Mouse (Mus musculus): ENCODE results near the gene Psmb9. TPM values are rescaled to one million over a fixed set of nuclear protein-coding genes. Genes with fewer than 3 reads are reported as not detected.

Gene Psmb9
- polyA plus RNA-seq, 1 experiment, result 32.3 TPM

DNA sequence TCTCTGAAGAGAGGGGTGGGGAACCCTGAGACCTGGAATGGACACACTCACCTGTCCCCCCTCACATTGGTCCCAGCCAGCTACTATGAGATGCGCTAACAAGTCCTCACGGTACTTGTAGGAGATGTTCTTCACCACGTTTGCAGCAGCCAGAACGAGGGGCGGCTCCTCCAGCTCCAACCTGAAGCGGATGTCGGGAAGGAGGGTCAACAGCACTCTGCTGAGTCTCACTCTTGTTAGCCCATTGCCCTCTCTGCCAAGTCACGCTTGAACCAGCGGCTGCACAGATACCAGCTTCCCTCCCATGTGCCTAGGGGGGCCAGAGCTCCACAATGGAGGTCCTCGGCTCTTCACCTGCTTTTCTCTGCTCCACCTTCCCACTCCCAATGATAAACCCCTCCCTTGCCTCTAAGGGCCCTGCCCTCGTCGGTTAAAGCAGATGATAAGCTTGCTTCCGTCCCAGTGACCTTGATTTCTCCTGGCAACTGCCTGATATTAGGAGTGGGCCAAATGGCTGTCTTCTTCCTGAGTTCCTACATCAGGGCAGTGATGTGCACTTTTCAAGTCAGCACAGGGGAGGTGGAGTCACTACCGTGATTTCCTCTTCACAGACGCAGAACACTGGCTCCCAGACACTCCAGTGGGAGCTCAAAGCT lies 3.9 kb downstream of the Psmb9 start:
- 75% methylated on average over 15 of the region's 15 CpGs for WGBS
- Histone ChIP-seq H3K36me3 (ENCODE audit: control insufficient read depth, insufficient read depth, low read length) (no peaks in the 10 kb centered on the region), H3K27me3 (replicated peaks; ENCODE audit: control insufficient read depth, insufficient read depth, low read length) (no peaks in the 10 kb centered on the region)

DNA sequence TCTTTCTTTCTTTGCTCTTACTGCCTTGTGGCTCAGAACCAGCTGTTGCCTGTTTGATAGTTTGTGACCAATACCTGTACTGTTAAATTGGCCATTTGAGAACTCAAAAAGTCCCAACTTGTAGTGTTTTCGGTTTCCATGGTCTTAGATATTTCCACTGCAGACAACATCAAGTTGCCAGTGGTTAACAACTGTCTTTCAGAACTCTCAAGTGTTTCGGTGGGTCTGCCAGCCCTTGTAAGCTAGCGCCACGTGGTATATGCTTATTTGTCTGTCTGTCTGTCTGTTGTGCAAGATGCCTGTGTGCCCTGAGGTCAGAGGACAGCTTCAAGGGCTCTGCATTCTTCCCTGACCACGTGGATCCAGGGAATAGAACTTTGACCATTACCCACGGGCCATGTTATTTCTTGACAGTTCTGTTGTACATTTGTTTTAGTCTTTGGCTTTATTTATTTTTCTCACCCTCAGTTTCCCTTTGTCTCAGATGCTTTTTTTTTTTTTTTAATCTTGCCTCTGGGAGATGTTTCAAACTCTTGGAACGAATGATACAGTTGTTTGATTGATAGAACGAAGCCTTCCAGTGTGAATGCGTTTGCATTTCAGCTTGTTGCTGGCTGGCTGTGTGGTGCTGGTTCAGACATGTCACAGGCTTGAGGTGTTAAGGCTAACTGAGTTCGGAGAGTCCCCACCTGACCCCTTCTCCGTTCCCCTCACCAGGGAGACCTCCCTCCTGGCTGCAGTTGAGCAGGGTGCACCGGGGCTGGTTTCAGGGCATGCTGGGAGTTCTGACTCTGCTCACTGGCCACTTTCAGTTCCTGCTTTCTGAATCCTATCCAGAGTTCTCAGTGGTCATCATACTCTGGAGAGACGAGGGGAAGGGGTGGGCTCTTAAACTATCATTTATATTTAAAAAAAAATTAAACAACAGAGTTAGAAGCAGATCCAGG lies 7.4 kb downstream of the Psmb9 start:
- H3K4me3 ChIP-seq (ENCODE audit: insufficient read depth, low read depth, low read length), result no peak overlapping the region
- no peak overlapping the region for H3K27ac ChIP-seq (ENCODE audit: insufficient read depth, low read depth, low read length)
- no peaks in the 10 kb centered on the region for H3K27me3 ChIP-seq (replicated peaks; ENCODE audit: control insufficient read depth, insufficient read depth, low read length)
- no peaks in the 10 kb centered on the region for H3K36me3 ChIP-seq (ENCODE audit: control insufficient read depth, insufficient read depth, low read length)
- no peaks in the 10 kb centered on the region for H3K4me1 ChIP-seq (ENCODE audit: control insufficient read depth, insufficient read depth, low read length)
- TF ChIP-seq CTCF (conservative IDR thresholded peaks at IDR 0.05; ENCODE audit: insufficient read depth, insufficient read length, low read depth, low read length), result no peak
- no peak for TF ChIP-seq POLR2A (IDR thresholded peaks at IDR 0.05; ENCODE audit: low read depth, low read length)
- 64% methylated on average over 13 of the region's 13 CpGs for WGBS
- DNase-seq, result peak; percentile 40

More for the DNA sequence above, 3.9 kb downstream of the Psmb9 start:
- H3K4me1 ChIP-seq (ENCODE audit: control insufficient read depth, insufficient read depth, low read length), result no peaks in the 10 kb centered on the region
- no peak overlapping the region for H3K4me3 ChIP-seq (ENCODE audit: insufficient read depth, low read depth, low read length)
- no peak for DNase-seq
- no peak overlapping the region for H3K27ac ChIP-seq (ENCODE audit: insufficient read depth, low read depth, low read length)
- TF ChIP-seq POLR2A (IDR thresholded peaks at IDR 0.05; ENCODE audit: low read depth, low read length) (no peak), CTCF (conservative IDR thresholded peaks at IDR 0.05; ENCODE audit: insufficient read depth, insufficient read length, low read depth, low read length) (no peak)

DNA sequence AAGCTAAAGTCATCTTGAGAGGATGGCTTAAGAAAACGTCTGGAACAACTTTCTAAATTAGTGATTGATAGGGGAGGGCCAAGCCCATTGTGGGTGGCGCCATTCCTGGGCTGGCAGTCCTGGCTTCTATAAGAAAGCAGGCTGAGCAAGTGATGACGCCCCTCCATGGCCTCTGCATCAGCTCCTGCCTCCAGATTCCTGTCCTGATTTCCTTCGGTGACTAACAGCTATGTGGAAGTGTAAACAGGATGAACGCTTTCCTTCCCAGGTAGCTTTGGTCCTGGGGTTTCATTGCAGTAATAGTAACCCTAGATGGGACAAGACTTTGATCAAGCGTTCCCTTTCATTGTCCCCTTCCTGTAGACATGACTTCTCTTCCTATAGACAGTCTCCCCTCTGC lies 8.5 kb downstream of the Psmb9 start:
- Histone ChIP-seq H3K4me3 (ENCODE audit: insufficient read depth, low read depth, low read length) (no peak overlapping the region), H3K4me1 (ENCODE audit: control insufficient read depth, insufficient read depth, low read length) (no peaks in the 10 kb centered on the region), H3K27me3 (replicated peaks; ENCODE audit: control insufficient read depth, insufficient read depth, low read length) (no peaks in the 10 kb centered on the region), H3K27ac (ENCODE audit: insufficient read depth, low read depth, low read length) (no peak overlapping the region), H3K36me3 (ENCODE audit: control insufficient read depth, insufficient read depth, low read length) (no peaks in the 10 kb centered on the region)
- TF ChIP-seq POLR2A (IDR thresholded peaks at IDR 0.05; ENCODE audit: low read depth, low read length) (no peak), CTCF (conservative IDR thresholded peaks at IDR 0.05; ENCODE audit: insufficient read depth, insufficient read length, low read depth, low read length) (no peak)
- DNase-seq, result no peak
- 62% methylated on average over 6 of the region's 6 CpGs for WGBS

DNA sequence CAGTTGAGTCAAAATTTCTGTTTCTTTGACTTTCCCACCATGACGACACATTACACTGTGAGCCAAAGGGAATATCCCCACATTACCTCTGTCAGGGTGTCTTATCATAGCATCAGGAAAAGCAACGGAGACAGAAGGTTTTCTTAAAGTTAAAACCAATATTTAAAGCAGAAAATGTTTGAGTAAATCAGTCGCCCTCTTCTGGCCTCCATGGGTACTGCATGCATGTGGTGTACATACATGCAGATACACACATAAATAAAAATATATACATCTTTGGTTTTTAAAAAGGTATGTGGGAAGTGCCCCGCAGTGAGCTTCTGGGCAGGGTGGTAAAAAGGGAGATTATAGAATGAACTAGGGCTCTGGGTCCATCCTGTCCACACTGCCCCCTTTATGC lies 10.4 kb downstream of the Psmb9 start:
- H3K36me3 ChIP-seq (ENCODE audit: control insufficient read depth, insufficient read depth, low read length), result no peaks in the 10 kb centered on the region
- no peak overlapping the region for H3K4me3 ChIP-seq (ENCODE audit: insufficient read depth, low read depth, low read length)
- H3K27me3 ChIP-seq (replicated peaks; ENCODE audit: control insufficient read depth, insufficient read depth, low read length), result no peaks in the 10 kb centered on the region
- H3K27ac ChIP-seq (ENCODE audit: insufficient read depth, low read depth, low read length), result no peak overlapping the region
- 80% methylated on average over 4 of the region's 4 CpGs for WGBS
- no peak for DNase-seq
- TF ChIP-seq POLR2A (IDR thresholded peaks at IDR 0.05; ENCODE audit: low read depth, low read length) (no peak), CTCF (conservative IDR thresholded peaks at IDR 0.05; ENCODE audit: insufficient read depth, insufficient read length, low read depth, low read length) (no peak)
- H3K4me1 ChIP-seq (ENCODE audit: control insufficient read depth, insufficient read depth, low read length), result no peaks in the 10 kb centered on the region

DNA sequence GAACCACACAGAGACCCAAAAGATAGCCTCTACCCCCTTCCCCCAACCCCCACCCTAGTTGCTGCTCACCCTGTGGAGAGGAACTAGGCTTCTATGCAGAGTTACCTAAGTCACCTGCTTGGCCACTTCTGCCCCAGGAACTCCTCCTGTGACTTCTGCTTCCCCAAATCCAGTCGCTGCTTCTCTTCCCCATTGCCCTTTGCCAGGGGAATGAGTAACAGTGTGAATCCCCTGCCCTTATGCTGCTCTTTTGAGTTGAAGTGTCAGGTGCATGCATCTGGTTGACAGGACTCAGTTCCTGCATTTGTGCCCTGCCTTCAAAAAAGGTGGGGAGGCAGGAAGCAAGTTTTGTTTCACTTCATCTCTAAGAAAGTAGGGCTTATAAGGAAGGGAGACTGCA lies 13.5 kb downstream of the Psmb9 start:
- 52% methylated on average over 1 of the region's 1 CpGs for WGBS
- no peak overlapping the region for H3K4me3 ChIP-seq (ENCODE audit: insufficient read depth, low read depth, low read length)
- H3K36me3 ChIP-seq (ENCODE audit: control insufficient read depth, insufficient read depth, low read length), result no peaks in the 10 kb centered on the region
- TF ChIP-seq POLR2A (IDR thresholded peaks at IDR 0.05; ENCODE audit: low read depth, low read length) (no peak), CTCF (conservative IDR thresholded peaks at IDR 0.05; ENCODE audit: insufficient read depth, insufficient read length, low read depth, low read length) (no peak)
- no peaks in the 10 kb centered on the region for H3K4me1 ChIP-seq (ENCODE audit: control insufficient read depth, insufficient read depth, low read length)
- no peak for DNase-seq
- no peaks in the 10 kb centered on the region for H3K27me3 ChIP-seq (replicated peaks; ENCODE audit: control insufficient read depth, insufficient read depth, low read length)
- H3K27ac ChIP-seq (ENCODE audit: insufficient read depth, low read depth, low read length), result no peak overlapping the region

DNA sequence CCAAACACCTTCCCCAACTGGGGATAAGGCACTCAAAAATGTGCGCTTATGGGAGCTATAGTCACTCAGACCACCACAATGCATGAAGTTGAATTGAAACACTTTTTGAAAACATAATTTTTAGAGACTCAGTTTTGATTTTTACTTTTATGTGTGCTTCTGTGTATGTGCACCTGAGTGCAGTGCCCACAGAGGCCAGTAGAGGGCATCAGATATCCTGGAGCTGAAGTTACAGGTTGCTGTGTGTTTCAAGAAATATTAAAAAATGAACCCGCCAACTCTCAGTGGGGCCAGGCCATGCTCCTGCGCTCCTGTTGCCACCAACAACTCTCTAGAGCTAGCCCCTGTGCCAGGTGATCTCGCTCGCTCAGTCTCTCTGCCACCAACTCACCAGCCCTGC lies 15.0 kb downstream of the Psmb9 start:
- 98% methylated on average over 5 of the region's 5 CpGs for WGBS
- TF ChIP-seq CTCF (conservative IDR thresholded peaks at IDR 0.05; ENCODE audit: insufficient read depth, insufficient read length, low read depth, low read length) (peak; percentile 27; the same call in 1 of the 2 replicates), POLR2A (IDR thresholded peaks at IDR 0.05; ENCODE audit: low read depth, low read length) (no peak)
- Histone ChIP-seq H3K36me3 (ENCODE audit: control insufficient read depth, insufficient read depth, low read length) (no peaks in the 10 kb centered on the region), H3K4me3 (ENCODE audit: insufficient read depth, low read depth, low read length) (no peak overlapping the region), H3K4me1 (ENCODE audit: control insufficient read depth, insufficient read depth, low read length) (no peaks in the 10 kb centered on the region), H3K27me3 (replicated peaks; ENCODE audit: control insufficient read depth, insufficient read depth, low read length) (no peaks in the 10 kb centered on the region), H3K27ac (ENCODE audit: insufficient read depth, low read depth, low read length) (no peak overlapping the region)
- DNase-seq, result no peak

DNA sequence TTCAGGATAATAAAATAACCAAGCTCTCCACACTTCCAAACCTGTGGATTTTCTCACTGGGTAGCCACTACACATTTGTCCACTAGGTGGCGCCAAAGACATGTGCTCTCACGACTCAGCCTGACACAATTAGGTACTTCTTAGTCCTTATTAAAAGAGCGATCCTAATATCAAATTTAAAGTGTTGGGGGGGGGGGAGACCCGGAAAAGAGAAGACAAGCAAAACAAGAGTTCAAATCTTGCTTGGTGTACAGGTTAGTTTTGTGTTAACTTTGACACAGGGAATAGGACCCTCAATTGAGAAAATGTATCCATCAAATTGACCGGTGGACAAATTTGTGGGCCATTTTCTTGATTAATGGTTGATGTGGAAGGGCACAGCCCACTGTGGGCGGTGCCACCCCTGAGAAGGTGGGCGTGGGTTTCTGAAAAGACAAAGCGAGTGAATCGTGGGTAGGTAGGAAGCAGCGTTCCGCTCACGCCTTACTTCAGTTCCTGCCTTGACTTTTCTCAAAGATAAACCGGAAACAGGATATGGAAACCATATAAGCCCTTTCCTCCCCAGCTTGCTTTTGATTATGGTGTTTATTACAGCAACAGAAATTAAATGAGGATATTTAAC lies 16.6 kb downstream of the Psmb9 start:
- Histone ChIP-seq H3K36me3 (ENCODE audit: control insufficient read depth, insufficient read depth, low read length) (no peaks in the 10 kb centered on the region), H3K27ac (ENCODE audit: insufficient read depth, low read depth, low read length) (no peak overlapping the region), H3K27me3 (replicated peaks; ENCODE audit: control insufficient read depth, insufficient read depth, low read length) (no peaks in the 10 kb centered on the region), H3K4me1 (ENCODE audit: control insufficient read depth, insufficient read depth, low read length) (no peaks in the 10 kb centered on the region), H3K4me3 (ENCODE audit: insufficient read depth, low read depth, low read length) (no peak overlapping the region)
- 23% methylated on average over 13 of the region's 13 CpGs for WGBS
- TF ChIP-seq POLR2A (IDR thresholded peaks at IDR 0.05; ENCODE audit: low read depth, low read length) (no peak), CTCF (conservative IDR thresholded peaks at IDR 0.05; ENCODE audit: insufficient read depth, insufficient read length, low read depth, low read length) (peak; percentile 90)
- peak; percentile 88 for DNase-seq

Measured in kidney, adult 2 months (tissue).